Mouse (Mus musculus) CH12F3 (cell line): ENCODE results near the gene Itgb3.

Source experiments
- in situ Hi-C: fragments of 300-500 bp; cut with MboI; formaldehyde crosslinking; loops from 2 replicates; pipeline ENCODE4 v1.14.3; 2020; ENCODE audit warnings: low sequenced_read_pairs

The Itgb3 gene

DNA sequence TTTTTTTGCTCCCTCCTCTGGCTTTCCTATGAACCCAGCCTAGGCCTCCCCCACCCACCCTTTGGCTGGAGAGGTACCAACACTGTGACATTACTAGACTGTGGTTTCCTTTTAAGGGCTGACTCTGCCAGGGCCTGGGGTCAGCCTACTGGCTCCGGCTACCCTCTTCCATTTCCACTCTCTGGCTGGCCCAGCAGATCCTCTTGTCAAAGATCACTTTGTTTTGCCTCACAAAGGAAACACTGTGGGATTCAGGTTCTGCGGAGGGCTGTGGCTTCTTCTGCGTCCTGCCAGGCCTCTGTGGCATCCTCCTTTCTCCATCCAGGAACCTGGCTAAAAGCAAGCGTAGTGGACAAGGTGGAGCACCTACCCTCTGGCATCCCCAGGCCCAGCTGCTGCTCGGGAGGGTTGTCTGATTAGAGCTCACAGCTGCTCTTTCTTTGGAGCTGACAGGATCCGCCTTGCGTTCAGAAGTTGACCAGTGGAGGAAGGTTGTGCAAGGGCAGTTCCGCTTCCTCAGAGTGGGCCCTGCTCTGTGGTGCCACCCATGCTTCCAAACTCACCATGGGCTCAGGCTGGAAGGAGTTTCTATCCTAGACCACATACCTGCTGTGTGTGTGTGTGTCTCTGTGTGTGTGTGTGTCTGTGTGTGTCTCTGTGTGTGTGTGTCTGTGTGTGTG lies 39.5 kb downstream of the Itgb3 start:
- in situ Hi-C loops = no loop called here

DNA sequence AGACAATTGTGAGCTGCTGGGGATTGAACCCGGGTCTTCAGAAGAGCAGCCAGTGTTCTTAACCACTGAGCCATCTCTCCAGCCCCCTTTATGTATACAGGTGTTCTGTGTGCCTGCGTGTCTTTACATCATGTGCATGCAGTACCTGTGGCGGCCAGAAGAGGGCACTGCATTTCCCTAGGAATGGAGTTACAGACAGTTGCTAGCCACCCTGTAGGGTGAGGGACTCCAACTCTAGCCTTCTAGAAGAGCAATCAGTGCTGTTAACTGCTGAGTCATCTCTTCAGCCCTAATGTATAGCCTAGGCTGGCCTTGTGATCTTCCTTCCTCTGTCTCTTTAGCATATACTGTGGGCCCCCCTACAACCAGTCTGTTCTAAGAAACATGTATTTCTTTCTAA lies 40.8 kb downstream of the Itgb3 start:
- in situ Hi-C loops = no loop called here

DNA sequence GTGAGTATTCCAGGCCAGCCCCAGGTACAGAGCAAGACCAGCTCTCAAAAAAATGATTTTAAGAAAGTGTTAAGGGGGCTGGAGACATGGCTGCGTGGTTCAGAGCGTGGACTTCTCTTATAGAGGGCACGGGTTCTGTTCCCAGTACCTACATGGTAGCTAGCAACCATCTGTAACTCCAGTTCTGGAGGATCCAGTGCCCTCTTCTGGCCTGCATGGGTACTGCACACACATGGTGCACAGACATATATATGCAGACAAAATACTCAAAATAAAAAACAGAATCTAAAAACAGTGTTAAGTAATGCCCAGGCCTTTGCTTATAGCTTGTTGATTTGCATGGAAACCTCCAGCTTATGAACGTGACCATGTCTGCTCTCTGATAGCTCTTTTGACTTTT lies 52.8 kb downstream of the Itgb3 start:
- in situ Hi-C loops = no loop called here

DNA sequence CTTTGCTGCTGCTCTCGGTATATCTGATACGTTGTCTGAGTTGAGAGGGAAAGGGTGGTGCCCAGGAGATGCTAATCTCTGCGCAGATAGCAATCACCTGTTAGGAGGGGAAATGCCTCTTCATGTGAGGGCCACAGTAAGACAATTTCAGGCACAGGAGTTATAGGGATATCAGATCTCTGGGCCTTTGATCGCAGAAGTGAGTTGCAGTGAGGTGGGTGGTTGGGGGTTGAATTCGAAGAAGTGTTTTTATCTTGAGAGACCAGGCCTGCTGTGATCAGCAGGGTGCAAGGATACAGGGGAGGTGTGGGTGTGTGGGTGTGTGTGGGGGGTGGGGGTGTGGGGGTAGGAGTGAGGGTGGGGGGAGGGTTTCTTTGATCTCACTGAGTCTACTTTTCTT lies 53.3 kb downstream of the Itgb3 start:
- in situ Hi-C loops = no loop called here

DNA sequence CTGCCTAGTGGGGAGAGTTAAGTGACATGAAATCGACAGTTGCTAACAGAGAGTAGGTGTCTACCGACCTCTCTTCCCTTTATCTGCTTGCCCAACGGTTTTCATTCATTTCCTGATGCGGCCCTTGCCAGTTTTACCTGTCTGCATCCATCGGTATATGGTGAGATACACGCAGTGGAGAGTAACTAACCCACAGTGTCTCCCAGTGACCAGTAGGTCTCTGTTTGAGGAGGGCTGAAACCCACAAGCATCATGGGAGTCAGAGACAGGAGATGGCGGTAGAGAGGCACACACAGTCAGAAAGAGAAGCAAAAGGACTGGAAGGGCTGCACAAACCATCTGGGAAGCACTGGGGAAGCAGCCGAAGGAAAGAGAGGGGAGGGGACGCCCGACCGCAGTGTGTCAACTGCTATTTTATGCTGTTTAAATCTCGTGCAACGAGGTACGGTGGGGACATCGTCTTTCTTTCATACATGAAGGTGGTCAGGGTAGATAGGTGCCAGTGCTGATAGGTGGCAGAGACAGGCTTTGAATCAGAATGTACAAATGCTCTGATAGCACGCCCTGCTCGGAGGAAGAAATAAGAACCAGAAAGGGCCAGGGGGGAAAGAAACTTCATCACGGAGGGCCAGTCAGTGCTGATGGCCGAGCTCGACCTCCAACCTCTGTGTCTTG lies 53.9 kb downstream of the Itgb3 start:
- in situ Hi-C loops = no loop called here

DNA sequence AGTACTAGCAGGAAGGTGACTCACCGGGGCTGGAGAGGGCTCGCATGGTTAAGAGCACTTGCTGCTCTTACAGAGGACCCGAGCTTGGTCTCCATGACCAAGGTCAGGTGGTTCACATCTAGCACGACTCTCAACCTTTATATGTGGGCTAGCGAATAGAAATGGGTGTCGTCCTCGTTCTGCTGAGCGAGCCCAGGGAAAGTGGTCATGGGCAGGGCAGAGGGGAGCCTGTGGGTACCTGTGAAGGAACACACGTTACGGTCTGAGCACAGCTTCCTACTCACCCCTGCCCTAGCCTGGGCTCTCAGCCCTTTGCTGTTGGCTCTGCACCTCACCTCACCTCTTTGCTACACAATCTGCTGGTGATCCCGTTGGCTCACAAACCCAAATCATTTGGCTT lies 54.8 kb downstream of the Itgb3 start:
- in situ Hi-C loops = no loop called here

DNA sequence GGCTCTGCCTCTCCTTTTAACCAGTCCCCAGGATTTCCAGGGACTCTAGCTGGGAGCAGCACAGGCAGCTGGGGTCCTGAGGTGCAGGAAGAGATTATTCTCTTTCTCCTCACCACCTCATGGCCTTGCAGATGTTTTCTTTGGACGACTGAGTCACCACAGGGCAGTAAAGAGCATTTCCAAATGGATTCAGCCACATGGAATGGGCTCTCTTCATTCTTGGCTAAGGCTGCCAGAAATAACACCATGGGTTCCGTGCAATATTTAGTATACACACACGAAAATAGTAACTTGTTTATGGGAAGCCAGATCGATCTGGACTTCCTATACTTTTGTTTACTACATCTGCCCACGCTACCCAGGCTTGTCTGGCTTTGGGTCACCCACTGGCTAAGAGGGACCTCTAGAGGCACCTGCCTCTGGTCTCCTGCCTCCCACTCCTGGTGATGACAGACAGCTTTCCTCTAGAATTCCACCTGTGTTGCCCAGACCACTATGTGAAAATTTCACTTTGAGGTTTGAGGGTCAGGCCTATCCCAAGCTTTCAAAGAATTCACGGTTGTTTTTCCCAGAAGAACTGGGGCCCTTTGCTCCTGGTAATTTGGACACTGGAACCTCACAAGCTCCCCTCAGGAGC lies 55.6 kb downstream of the Itgb3 start:
- in situ Hi-C loops = no loop called here

DNA sequence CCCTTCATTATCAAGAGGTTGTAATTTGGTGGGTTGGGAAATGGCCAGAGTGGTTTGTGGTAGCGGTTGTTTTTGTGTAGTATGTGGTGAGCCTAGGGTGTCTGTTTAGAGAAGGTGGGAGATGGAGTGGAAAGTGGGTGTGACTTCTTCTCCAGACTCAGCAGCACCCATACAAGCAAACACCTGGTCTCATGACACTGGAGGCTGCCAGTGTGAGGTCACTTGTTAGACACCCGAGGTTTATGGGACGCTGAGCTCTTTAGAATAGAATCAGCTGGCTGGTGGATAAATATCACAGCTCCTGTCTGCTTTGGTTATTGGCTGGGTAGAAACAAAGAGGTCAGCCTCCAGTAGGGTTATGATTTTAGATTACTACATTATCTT lies 56.1 kb downstream of the Itgb3 start:
- in situ Hi-C loops = no loop called here

DNA sequence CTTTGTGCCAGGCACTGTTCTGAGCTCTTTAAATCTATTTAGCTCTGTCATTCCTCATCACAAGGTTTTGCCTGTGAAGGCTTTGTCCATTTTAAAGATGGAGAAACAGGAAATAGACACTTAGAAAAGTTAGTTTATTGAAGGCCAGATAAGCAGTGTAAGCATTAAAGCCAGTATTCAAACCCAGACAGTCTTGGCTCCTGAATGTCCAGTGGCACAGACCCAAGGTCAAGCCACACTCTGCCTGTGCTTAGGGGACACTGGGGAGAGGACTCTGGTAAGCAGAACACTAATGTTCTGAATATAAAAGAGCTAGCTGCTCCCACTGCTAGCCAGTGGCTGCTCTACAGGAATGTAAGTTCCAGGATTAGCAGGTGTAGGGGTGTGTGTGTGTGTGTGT lies 56.6 kb downstream of the Itgb3 start:
- in situ Hi-C loops = no loop called here

DNA sequence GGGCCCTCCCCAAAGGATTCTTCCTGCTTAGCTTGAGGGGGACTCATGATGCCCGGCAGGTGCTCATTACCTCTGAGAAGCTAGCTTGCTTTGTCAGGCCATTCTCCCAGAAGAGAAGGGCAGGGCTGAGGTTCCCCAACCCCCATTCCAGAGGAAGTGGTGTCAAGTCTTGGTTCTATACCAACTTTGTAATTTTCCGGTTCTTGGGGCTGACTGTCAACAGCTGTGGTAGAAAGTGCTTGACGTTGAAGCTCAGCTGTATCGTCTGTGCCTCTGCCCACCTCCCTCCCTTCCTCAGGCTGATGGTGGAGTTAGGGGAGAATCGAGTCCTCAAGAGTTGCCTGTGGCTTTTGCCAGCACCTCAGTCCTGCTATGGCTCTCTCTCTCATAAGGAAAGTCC lies 59.6 kb downstream of the Itgb3 start:
- in situ Hi-C loops = no loop called here

DNA sequence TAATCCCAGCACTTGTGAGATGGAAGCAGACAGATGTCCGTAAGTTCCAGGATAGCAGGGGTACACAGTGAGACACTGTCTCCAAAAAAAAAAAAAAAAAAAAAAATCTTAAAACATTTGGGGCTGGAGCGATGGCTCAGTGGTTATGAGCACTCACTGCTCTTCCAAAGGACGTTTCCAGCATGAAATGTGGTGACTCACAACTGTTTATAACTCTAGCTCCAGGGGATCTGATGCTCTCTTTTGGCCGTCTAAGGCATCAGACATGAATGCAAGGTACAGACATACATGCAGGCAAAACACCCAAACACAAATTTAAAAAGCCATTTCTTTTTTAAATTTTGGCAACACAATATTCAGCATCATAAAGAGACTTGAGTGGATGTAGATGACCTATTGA lies 65.6 kb downstream of the Itgb3 start:
- in situ Hi-C loops = no loop called here

DNA sequence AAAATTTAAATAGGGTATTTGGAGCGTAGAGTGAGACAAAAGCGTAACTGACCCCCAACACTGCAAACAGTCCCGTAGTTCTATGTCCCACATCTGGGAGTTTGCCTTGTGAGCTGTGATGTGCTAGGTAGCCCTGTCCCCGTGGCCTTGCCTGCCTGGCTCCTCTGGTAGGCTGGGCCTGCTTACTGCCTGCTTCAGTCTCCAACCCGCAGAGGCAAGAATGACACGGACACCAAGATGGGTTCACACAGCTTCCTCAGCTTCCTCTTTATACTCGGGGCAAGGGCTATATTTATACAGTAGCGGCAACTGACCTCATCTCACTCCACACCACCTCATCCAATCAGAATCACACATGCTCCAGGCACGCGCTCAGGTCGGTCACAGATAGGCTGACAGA lies 67.0 kb downstream of the Itgb3 start:
- in situ Hi-C loops = no loop called here

DNA sequence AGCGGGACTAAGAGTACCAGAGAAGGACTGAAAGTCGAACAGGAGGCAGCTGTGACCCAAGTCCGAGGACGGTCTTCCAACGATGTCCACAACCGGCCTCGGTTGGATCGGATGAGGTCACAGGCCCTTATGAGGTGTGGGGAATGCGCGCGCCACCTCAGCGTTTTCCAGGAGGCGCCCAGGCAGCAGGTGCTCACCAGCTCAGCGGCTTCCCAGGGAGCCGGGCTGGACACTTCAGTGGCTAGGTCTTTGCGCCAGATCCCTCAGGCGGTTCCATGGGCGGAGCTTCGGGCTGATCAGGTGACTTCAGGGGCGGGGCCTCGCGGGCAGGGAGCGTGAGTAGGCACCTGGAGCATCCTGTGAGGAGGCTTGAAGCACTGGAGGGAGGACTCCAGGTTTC lies 77.7 kb downstream of the Itgb3 start, which contains the start of gene Gm11639:
Gm11639 (plus strand) TSS at position 160 of the 400 bp plus-strand sequence.
- in situ Hi-C loops = no loop called here

DNA sequence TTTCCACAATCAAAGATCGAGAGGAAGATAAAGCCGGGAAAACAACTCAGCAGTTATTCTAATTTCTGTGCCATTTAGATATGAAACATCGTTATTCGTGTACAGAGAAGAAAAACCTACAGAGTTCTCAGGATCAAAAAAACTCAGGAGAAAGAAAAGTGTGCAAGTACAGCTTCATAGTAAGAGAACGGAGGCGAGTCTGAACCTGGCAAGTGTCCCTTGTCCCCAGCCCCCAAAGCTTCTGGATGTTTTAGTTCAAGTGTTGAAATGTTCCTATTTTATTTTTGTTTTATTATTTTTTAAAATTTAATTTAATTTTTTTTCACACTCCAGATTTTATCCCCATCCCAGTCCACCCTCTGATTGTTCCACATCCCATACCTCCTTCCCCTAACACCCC lies 85.4 kb downstream of the Itgb3 start:
- in situ Hi-C loops = no loop called here

DNA sequence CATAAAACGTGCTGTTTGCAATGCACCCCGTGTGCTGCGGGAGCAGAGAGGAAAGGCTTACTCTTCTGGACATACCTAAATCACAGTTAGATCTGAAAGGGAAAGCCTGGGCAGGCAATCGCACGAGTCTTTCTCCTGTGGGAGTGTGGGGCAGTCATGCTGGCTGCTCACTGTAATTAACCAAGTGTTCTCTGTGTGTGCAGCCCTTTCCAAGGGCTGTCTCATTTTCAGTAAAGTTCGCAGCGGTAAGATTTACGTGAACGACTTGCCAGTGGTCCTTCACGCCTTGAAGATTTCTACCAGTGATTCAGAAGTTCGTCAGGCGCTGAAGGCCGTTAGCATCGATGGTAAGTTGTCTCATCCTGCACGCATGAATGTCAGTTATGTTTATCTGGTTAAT lies 96.3 kb downstream of the Itgb3 start:
- in situ Hi-C loops = no loop called here

DNA sequence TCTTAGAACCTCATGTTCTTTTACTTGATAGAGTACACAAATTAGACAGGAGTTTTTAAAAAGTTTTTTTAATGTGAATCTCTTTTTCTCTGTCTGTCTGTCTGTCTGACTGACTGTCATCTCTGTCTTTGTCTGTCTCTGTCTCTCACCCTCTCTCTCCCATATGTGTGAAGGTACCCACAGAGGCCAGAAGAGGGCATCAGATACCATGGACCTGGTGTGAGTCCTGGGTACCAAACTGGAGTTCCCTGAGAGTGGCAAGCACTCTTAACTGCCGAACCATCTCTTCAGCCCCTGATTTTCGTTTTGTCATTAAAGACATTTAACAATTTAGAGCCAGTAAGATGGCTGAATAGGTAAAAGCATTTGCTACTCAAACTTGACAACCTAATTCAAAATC lies 99.3 kb downstream of the Itgb3 start:
- in situ Hi-C loops = no loop called here
